Comparison of ENCODE assay signal across 9 mouse cellular contexts in the genomic region with DNA sequence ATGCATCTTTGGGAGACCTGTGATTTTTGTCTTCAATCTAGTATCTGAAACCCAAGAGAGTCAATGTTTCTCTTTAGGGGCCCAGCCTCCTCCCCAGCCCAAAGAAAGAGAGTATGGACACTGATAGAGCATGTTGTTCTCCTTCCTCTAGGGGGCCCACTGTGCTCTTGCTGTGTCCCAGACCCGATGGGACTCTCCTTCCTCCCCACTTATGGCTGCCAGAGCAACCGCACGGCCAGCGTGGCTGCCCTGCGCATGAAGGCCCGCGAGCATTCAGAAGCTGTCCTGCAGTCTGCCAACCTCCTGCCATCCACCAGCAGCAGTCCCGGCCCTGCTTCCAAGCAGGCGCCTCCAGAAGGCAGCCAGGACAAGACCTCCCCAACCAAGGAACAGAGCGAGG. TPM values are rescaled to one million over a fixed set of nuclear protein-coding genes. Genes with fewer than 3 reads are reported as not detected.
A peak's percentile ranks its signal among the peaks of the same experiment; 100 is the strongest.
DNase-seq lines count a peak whose midpoint lies in the region; ATAC-seq lines count a peak whose summit lies in the region.
"Had no signal": no experiment of that assay in that cellular context is flagged by ENCODE, and none has a peak within 500 bp of the region (broad histone marks: within the 10 kb centered on the region; RNA-seq: fewer than 3 reads in every experiment).

No protein-coding gene starts in this region.

- H3K4me1 ChIP-seq in limb, embryonic 12.5 days (replicated peaks), result no peaks in the 10 kb centered on the region

- peak overlapping the region; percentile 13; the same call in 1 of the 2 replicates for H3K4me2 ChIP-seq in limb, embryonic 12.5 days

- no peak overlapping the region for H3K9ac ChIP-seq in limb, embryonic 12.5 days (replicated peaks)

- DNase-seq in layer of hippocampus, adult 11-12 months (ENCODE audit: low spot score), result peak; percentile 12
- DNase-seq in layer of hippocampus, adult 18-20 months (ENCODE audit: low spot score in 2 of 2), result no peak
- DNase-seq in WW6 (ENCODE audit: low read depth, low spot score), result peak; percentile 20
- peak; percentile 10 for DNase-seq in embryo, embryonic 9.5 days (ENCODE audit: extremely low spot score)
- no peak for DNase-seq in urinary bladder, postnatal 10 days (ENCODE audit: low spot score)
- DNase-seq: kidney, adult 8-10 months had no signal

- H3K27ac ChIP-seq in limb, embryonic 12.5 days, result no peak overlapping the region
- H3K27ac ChIP-seq: macrophage had no signal

- 40% methylated on average over 10 of the region's 10 CpGs for WGBS in limb, embryonic 12.5 days

- H3K4me3 ChIP-seq in limb, embryonic 12.5 days (replicated peaks), result no peak overlapping the region

- ATAC-seq in limb, embryonic 12.5 days (ENCODE audit: insufficient number of reproducible peaks, insufficient read depth, low FRiP score, low TSS enrichment, low read depth), result no peak
- ATAC-seq in monocyte, adult 5-6 weeks (replicated peaks; ENCODE audit: insufficient number of reproducible peaks, low FRiP score, low TSS enrichment, poor library complexity, severe bottlenecking), result no peak

- no peaks in the 10 kb centered on the region for H3K27me3 ChIP-seq in limb, embryonic 12.5 days

- H3K36me3 ChIP-seq in limb, embryonic 12.5 days, result no peaks in the 10 kb centered on the region

- H3K9me3 ChIP-seq in limb, embryonic 12.5 days, result no peaks in the 10 kb centered on the region

RNA-seq across cellular contexts. Expression of a gene that starts 29.4 kb away (rescaled TPM):
- total RNA-seq in layer of hippocampus, adult 18-20 months (2021), result under 1 TPM; 0.18 to 0.35 TPM
- 0.59 TPM in 1 of 2 replicates, not detected in the other for polyA plus RNA-seq in limb, embryonic 12.5 days (2016; fragmentation: Nextera tagmentation; extraction: Ambion mirVana)
- total RNA-seq in monocyte, adult 5-6 weeks (2017), result not detected in 3 replicates
- polyA plus RNA-seq: macrophage had no signal

RNA-seq across cellular contexts. Expression of a gene that starts 56.5 kb away (rescaled TPM):
- under 1 TPM in 1 of 2 experiments, not detected in 1; 0.08 TPM for total RNA-seq in layer of hippocampus, adult 18-20 months (2021)
- 0.56 and 1.4 TPM in 2 replicates for polyA plus RNA-seq in limb, embryonic 12.5 days (2016; fragmentation: Nextera tagmentation; extraction: Ambion mirVana)
- 0.11 TPM in 1 of 3 replicates, not detected in the others for total RNA-seq in monocyte, adult 5-6 weeks (2017)
- polyA plus RNA-seq: macrophage had no signal

Comparison
In these comparisons a context has a peak if more than half of its experiments do, and no peak if none do; other contexts are left out.
1. DNase-seq: peak in layer of hippocampus, adult 11-12 months (single experiment), WW6 (single experiment) and embryo, embryonic 9.5 days (single experiment); none in layer of hippocampus, adult 18-20 months (0 of 2) and urinary bladder, postnatal 10 days (single experiment).